Mouse (Mus musculus) CH12.LX (cell line): ENCODE results near the gene Eif4e1b. TPM values are rescaled to one million over a fixed set of nuclear protein-coding genes. Genes with fewer than 3 reads are reported as not detected.
A peak's percentile ranks its signal among the peaks of the same experiment; 100 is the strongest.

Source experiments
- DNase-seq: peaks from one replicate; pipeline ENCODE4 v3.0.0-alpha.2; 2013; ENCODE audit errors: extremely low read depth
- H3K27ac ChIP-seq: 2 replicates; pipeline ENCODE4 v1.5.1; 2012; ENCODE audit warnings: low read depth, mild to moderate bottlenecking, control low read depth, moderate library complexity; ENCODE audit not compliant: insufficient read depth
- H3K27me3 ChIP-seq: replicated peaks from 2 replicates; pipeline ENCODE3; 2012; ENCODE audit warnings: inconsistent platforms
- H3K36me3 ChIP-seq, 2 experiments: replicated peaks in 1 of 2; 2 replicates each; pipeline versions ENCODE3 to v1.6.1; 2012; ENCODE audit warnings: inconsistent platforms in 1 of 2, low read length in 1 of 2, mild to moderate bottlenecking in 1 of 2, mixed read lengths in 1 of 2, moderate library complexity in 1 of 2; ENCODE audit not compliant: control insufficient read depth in 1 of 2, insufficient read depth in 1 of 2
- H3K4me1 ChIP-seq, 2 experiments: 2 replicates each; pipeline ENCODE4 v1.6.1; 2012; ENCODE audit warnings: inconsistent platforms in 1 of 2, moderate library complexity in 1 of 2; ENCODE audit not compliant: insufficient read depth in 2 of 2, control insufficient read depth in 1 of 2
- H3K4me2 ChIP-seq: 2 replicates; pipeline ENCODE4 v1.6.1; 2012; ENCODE audit warnings: low read depth, mild to moderate bottlenecking, control low read depth; ENCODE audit not compliant: poor library complexity, insufficient read depth, severe bottlenecking
- H3K4me3 ChIP-seq, 3 experiments: fragments of 150-350 bp in 1 of 3; sonication (generic) in 1 of 3; replicated peaks in 1 of 3; 2 replicates each; pipeline versions ENCODE3 to v1.5.1; 2011 to 2012; ENCODE audit warnings: low read depth in 2 of 3, low read length in 2 of 3, mild to moderate bottlenecking in 2 of 3, moderate library complexity in 2 of 3, control low read depth in 1 of 3, improper control_type of control experiment in 1 of 3, inconsistent platforms in 1 of 3, mixed read lengths in 1 of 3; ENCODE audit not compliant: poor library complexity in 1 of 3
- H3K79me2 ChIP-seq: replicated peaks from 2 replicates; pipeline ENCODE4 v1.6.1; 2012; ENCODE audit warnings: mild to moderate bottlenecking, moderate library complexity; ENCODE audit not compliant: control insufficient read depth, poor library complexity, insufficient read depth, severe bottlenecking; ENCODE audit errors: extremely low read depth
- H3K9ac ChIP-seq: 2 replicates; pipeline ENCODE4 v1.6.1; 2012; ENCODE audit warnings: low read depth, mild to moderate bottlenecking, control low read depth, moderate library complexity; ENCODE audit not compliant: insufficient read depth
- H3K9me3 ChIP-seq: replicated peaks from 2 replicates; pipeline ENCODE3; 2012; ENCODE audit warnings: low read length, inconsistent platforms, mixed read lengths
- CTCF ChIP-seq, 2 experiments: IDR thresholded peaks in 1 of 2; conservative IDR thresholded peaks in 1 of 2; 2 replicates each; pipeline ENCODE4 v1.5.1; 2011 to 2012; ENCODE audit warnings: low read depth in 2 of 2, low read length in 2 of 2, improper control_type of control experiment in 1 of 2, inconsistent platforms in 1 of 2, mild to moderate bottlenecking in 1 of 2, moderate library complexity in 1 of 2
- ELF1 ChIP-seq: IDR thresholded peaks from 2 replicates; pipeline ENCODE4 v1.6.1; 2014; ENCODE audit warnings: low read depth, mild to moderate bottlenecking, inconsistent platforms, low read length, improper control_type of control experiment
- EP300 ChIP-seq: IDR thresholded peaks from 2 replicates; pipeline ENCODE4 v1.6.1; 2011; ENCODE audit warnings: low read length, improper control_type of control experiment
- ETS1 ChIP-seq: conservative IDR thresholded peaks from 2 replicates; pipeline ENCODE4 v1.6.1; 2012; ENCODE audit warnings: low read depth, mild to moderate bottlenecking, inconsistent platforms, low read length, improper control_type of control experiment, moderate library complexity
- HCFC1 ChIP-seq: IDR thresholded peaks from 2 replicates; pipeline ENCODE4 v1.6.1; 2012; ENCODE audit warnings: low read depth, mild to moderate bottlenecking, inconsistent platforms, low read length, improper control_type of control experiment
- IRF4 ChIP-seq: IDR thresholded peaks from 2 replicates; pipeline ENCODE4 v1.6.1; 2014; ENCODE audit warnings: low read depth, mild to moderate bottlenecking, inconsistent platforms, low read length, improper control_type of control experiment
- JUND ChIP-seq: conservative IDR thresholded peaks from 2 replicates; pipeline ENCODE4 v1.6.1; 2011; ENCODE audit warnings: low read depth, low read length, improper control_type of control experiment
- MAX ChIP-seq: IDR thresholded peaks from 2 replicates; pipeline ENCODE4 v1.6.1; 2011; ENCODE audit warnings: low read length, improper control_type of control experiment
- MXI1 ChIP-seq: IDR thresholded peaks from 2 replicates; pipeline ENCODE4 v1.6.1; 2011; ENCODE audit warnings: mild to moderate bottlenecking, low read depth, low read length, improper control_type of control experiment
- MYC ChIP-seq: IDR thresholded peaks from 2 replicates; pipeline ENCODE4 v1.6.1; 2011; ENCODE audit warnings: low read depth, mild to moderate bottlenecking, improper control_type of control experiment, low read length
- PAX5 ChIP-seq: IDR thresholded peaks from 2 replicates; pipeline ENCODE4 v1.6.1; 2012; ENCODE audit warnings: low read length, inconsistent platforms, mixed read lengths
- POLR2A ChIP-seq: IDR thresholded peaks from 2 replicates; pipeline ENCODE4 v1.6.1; 2011; ENCODE audit warnings: low read depth, mild to moderate bottlenecking, improper control_type of control experiment, low read length
- POLR2AphosphoS2 ChIP-seq: IDR thresholded peaks from 2 replicates; pipeline ENCODE4 v1.6.1; 2011; ENCODE audit warnings: low read depth, low read length, improper control_type of control experiment
- RAD21 ChIP-seq: IDR thresholded peaks from 2 replicates; pipeline ENCODE4 v1.6.1; 2011; ENCODE audit warnings: low read depth, mild to moderate bottlenecking, low read length, improper control_type of control experiment, moderate library complexity
- SMC3 ChIP-seq: IDR thresholded peaks from 2 replicates; pipeline ENCODE4 v1.6.1; 2011; ENCODE audit warnings: low read depth, low read length, improper control_type of control experiment
- TCF12 ChIP-seq: IDR thresholded peaks from 2 replicates; pipeline ENCODE4 v1.6.1; 2014; ENCODE audit warnings: low read depth, mild to moderate bottlenecking, inconsistent platforms, low read length, improper control_type of control experiment
- UBTF ChIP-seq: IDR thresholded peaks from 2 replicates; pipeline ENCODE4 v1.6.1; 2012; ENCODE audit warnings: low read depth, mild to moderate bottlenecking, inconsistent platforms, low read length, improper control_type of control experiment, moderate library complexity
- USF1 ChIP-seq: IDR thresholded peaks from 2 replicates; pipeline ENCODE4 v1.6.1; 2014; ENCODE audit warnings: low read depth, mild to moderate bottlenecking, inconsistent platforms, low read length, improper control_type of control experiment
- ZC3H11A ChIP-seq: IDR thresholded peaks from 2 replicates; pipeline ENCODE4 v1.6.1; 2012; ENCODE audit warnings: low read depth, mild to moderate bottlenecking, inconsistent platforms, low read length, improper control_type of control experiment
- ZMIZ1 ChIP-seq: IDR thresholded peaks from 2 replicates; pipeline ENCODE4 v1.6.1; 2012; ENCODE audit warnings: low read depth, mild to moderate bottlenecking, inconsistent platforms, low read length, improper control_type of control experiment
- dilution Hi-C: fragments of 300-500 bp; cut with MboI; formaldehyde crosslinking; loops from 2 replicates; pipeline ENCODE4 v1.14.3; 2020; ENCODE audit warnings: low sequenced_read_pairs; ENCODE audit not compliant: extremely low pct_unique_long_range_greater_than_20kb, extremely low pct_ligation_motif_present
- in situ Hi-C: fragments of 300-500 bp; cut with MboI; formaldehyde crosslinking; loops from 3 replicates; pipeline ENCODE4 v1.14.3; 2019; ENCODE audit warnings: low sequenced_read_pairs, low pct_ligation_motif_present, low pct_unique_long_range_greater_than_20kb, mixed read lengths
- polyA plus RNA-seq: library from polyadenylated mRNA; unstranded; fragments of >175 nt; gene quantifications from 2 replicates; pipeline ENCODE4 v1.2.1, GENCODE M21; 2012; ENCODE audit warnings: low read depth; ENCODE audit not compliant: insufficient read length
- total RNA-seq, 2 experiments: library from RNA; depleted of rRNA; stranded (reverse); fragments of 300-350 nt in 1 of 2; fragments of >200 nt in 1 of 2; gene quantifications; 2 replicates each; pipeline ENCODE4 v1.2.3; 2012 to 2014

Gene Eif4e1b
- total and polyA plus RNA-seq, 3 experiments, result not detected

DNA sequence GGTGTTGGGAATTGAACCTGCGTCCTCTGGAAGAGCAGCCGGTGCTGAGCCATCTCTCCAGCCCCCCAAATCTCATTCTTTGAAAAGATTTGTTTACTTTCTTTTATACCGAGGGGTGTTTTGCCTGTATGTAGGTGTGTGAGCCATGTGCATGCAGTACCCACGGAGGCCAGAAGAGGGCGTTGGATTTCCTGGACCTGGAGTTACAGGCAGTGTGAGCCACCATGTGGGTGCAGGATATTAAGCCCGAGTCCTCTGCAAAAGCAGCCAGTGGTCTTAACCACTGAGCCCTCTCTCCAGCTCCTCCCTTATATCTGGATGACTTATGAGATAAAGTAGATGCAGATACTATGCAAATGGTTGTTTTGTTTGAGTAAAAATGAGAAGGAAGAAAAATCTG is 19.2 kb downstream of the Eif4e1b start:
- Histone ChIP-seq H3K4me3 (no peak overlapping the region), H3K4me1 (no peaks in the 10 kb centered on the region), H3K27ac (no peak overlapping the region), H3K27me3 (peaks cover 75% of the 10 kb centered on the region), H3K9ac (no peak overlapping the region), H3K4me2 (no peak overlapping the region), H3K79me2 (no peaks in the 10 kb centered on the region), H3K36me3 (no peaks in the 10 kb centered on the region), H3K9me3 (peaks cover 6% of the 10 kb centered on the region)
- no peak for DNase-seq
- in situ Hi-C loops, result no loop called here
- TF ChIP-seq SMC3 (no peak), TCF12 (no peak), MAX (no peak), EP300 (no peak), UBTF (no peak), MXI1 (no peak), CTCF (conservative IDR thresholded peaks at IDR 0.05 in 1 of 2, IDR thresholded peaks at IDR 0.05 in 1 of 2; ENCODE audit: low read depth in 2 of 2, low read length in 2 of 2) (peak; percentile 33 to 36; a peak in 3 of 4 replicates)
- dilution Hi-C loops, result no loop called here

DNA sequence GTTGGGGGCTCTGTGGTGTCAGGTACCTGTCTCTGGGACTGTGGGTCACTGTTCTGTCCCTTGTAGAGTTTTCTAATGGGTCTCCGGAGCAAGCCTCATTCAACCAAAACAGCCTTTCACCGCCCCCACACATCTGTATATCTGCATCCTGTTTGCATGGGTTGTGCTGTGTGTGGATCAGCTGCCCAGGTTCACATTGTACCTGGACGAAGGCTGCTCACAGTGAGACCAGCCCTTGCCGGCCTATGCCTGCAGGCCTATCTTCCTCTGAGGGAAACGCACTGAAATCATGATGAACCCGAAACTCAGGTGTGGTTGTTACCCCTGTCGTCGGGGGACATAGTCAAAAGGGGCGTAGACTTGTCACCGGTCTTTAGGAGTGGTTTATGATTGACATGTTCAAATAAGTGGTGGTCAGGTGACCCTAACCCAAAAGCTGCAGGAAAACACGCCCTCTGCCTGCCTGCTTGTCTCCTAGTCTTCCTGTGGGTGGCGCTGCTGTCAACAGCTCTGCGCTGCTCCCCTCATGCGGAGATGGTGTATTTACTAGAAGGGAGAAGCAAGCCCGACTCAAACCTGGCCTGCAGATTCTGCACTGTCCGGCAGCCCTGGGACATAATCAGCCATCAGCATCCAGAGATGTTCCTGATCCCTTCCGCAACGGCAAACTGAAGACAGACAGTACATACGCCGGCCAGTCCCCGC is 21.5 kb downstream of the Eif4e1b start:
- TF ChIP-seq MYC, result no peak
- TF ChIP-seq CTCF (conservative IDR thresholded peaks at IDR 0.05 in 1 of 2, IDR thresholded peaks at IDR 0.05 in 1 of 2; ENCODE audit: low read depth in 2 of 2, low read length in 2 of 2), result peak in 1 of 2 experiments; percentile 40; a peak in 2 of 4 replicates
- TF ChIP-seq, all 38 proteins: peak for 1

DNA sequence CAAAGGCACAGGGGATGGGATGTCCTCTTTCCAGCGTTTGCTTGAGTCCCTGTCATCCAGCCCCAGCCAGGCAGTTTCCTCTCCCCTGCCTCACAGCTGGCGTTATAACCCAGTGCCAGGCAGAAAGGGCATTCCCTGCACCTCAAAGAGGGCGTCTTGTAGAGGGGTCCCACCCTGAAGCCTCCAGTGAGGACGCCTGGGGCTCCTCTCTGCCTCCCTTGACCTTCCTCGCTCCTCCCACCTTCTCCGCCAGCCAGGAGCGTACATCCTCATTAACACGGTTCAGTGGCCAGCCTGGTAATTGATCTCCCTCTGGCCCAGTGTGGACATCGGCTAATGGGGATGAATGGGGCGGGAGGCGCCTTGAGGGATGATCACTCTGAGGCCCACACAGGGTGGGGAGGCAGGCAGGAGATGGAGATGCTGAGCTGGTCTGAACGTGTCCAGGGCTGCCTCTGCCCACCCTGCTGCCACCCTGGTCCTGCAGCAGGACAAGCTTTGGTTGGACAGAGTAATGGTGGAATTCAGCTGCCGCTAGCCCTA is 22.7 kb downstream of the Eif4e1b start:
- Histone ChIP-seq H3K36me3 (no peaks in the 10 kb centered on the region), H3K79me2 (no peaks in the 10 kb centered on the region), H3K27me3 (peaks cover 66% of the 10 kb centered on the region), H3K4me3 (no peak overlapping the region)
- DNase-seq, result no peak
- dilution Hi-C loops, result no loop called here
- in situ Hi-C loops, result loop anchor here (5.0 kb wide), 1 partner anchor 151 kb away; no protein-coding TSS in a partner anchor
- TF ChIP-seq SMC3 (no peak), POLR2AphosphoS2 (no peak), CTCF (conservative IDR thresholded peaks at IDR 0.05 in 1 of 2, IDR thresholded peaks at IDR 0.05 in 1 of 2; ENCODE audit: low read depth in 2 of 2, low read length in 2 of 2) (no peak), MYC (no peak), HCFC1 (no peak), ZC3H11A (no peak), RAD21 (no peak), ELF1 (no peak), PAX5 (no peak), USF1 (no peak), IRF4 (no peak), ZMIZ1 (no peak), POLR2A (no peak), JUND (no peak), ETS1 (no peak), MXI1 (no peak)
- TF ChIP-seq, all 38 proteins: peak for 0
- Histone ChIP-seq H3K4me2 (no peak overlapping the region), H3K27ac (no peak overlapping the region), H3K9ac (no peak overlapping the region), H3K4me1 (no peaks in the 10 kb centered on the region), H3K9me3 (peaks cover 6% of the 10 kb centered on the region)

More for the DNA sequence above, 21.5 kb downstream of the Eif4e1b start:
- Histone ChIP-seq H3K36me3 (no peaks in the 10 kb centered on the region), H3K79me2 (no peaks in the 10 kb centered on the region), H3K27me3 (peaks cover 68% of the 10 kb centered on the region), H3K9me3 (peaks cover 6% of the 10 kb centered on the region), H3K9ac (no peak overlapping the region), H3K4me1 (no peaks in the 10 kb centered on the region), H3K27ac (no peak overlapping the region), H3K4me3 (no peak overlapping the region), H3K4me2 (no peak overlapping the region)
- dilution Hi-C loops (no loop called here), in situ Hi-C loops (loop anchor here (5.0 kb wide), 1 partner anchor 152 kb away; no protein-coding TSS in a partner anchor)
- no peak for DNase-seq
